Mouse (Mus musculus) kidney, adult 2 months (tissue): ENCODE measurements around the gene Plppr3.

ENCODE experiments used
- CTCF ChIP-seq: fragments of 200-500 bp; conservative IDR thresholded peaks from 2 replicates; pipeline ENCODE4 v1.5.1; 2011; ENCODE audit warnings: low read depth, mild to moderate bottlenecking, control low read depth, low read length, moderate library complexity, mixed read lengths; ENCODE audit not compliant: insufficient read depth, insufficient read length
- POLR2A ChIP-seq: fragments of 200-500 bp; IDR thresholded peaks from one replicate; pipeline ENCODE4 v1.6.1; 2011; ENCODE audit warnings: low read depth, low read length, control low read depth

- TF ChIP-seq CTCF (no peak), POLR2A (no peak)
Measured at GRCm38 (mm10) chr10:79819606-79820005, 54.8 kb downstream of the Plppr3 start.
